Mouse (Mus musculus) right cerebral cortex, postnatal 25 days (tissue): ENCODE data around the gene Camta2.
A peak's percentile ranks its signal among the peaks of the same experiment; 100 is the strongest.

ENCODE experiments used
- DNase-seq: peaks from one replicate; pipeline ENCODE4 v3.0.0; 2022

Gene Camta2

DNA sequence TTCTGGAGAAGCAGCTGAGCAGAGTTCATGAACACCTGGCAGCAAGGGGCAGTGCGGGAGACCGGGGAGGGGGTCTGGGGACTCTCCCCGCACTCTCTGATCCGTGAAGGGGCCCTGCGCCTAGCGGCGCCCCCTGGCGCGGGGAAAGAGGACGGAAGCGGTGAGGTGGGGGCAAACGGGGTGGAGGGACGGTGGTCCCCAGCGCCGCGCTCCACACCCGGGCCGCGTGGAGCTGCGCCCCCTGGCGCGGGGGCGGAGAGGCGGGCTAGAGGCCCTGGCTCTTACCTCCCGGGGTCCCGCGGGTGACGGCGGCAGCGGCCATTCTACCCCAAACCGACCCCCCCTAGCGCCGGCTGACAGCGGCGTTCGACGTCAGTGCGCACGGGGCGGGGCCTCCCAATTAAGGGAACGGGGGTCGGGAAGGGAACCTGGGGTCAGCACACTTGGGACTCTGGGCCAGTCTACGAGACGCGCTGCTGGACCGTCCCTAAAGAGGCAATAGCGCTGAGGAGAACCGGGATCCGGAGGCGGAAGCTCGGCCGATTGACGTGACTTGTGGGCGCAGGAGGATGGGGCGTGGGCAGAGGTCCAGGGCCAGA lies at the start of gene Camta2:
TSS of gene Camta2 (minus strand) at position 505 of the 599 bp plus-strand sequence.
- peak; percentile 88 for DNase-seq

DNA sequence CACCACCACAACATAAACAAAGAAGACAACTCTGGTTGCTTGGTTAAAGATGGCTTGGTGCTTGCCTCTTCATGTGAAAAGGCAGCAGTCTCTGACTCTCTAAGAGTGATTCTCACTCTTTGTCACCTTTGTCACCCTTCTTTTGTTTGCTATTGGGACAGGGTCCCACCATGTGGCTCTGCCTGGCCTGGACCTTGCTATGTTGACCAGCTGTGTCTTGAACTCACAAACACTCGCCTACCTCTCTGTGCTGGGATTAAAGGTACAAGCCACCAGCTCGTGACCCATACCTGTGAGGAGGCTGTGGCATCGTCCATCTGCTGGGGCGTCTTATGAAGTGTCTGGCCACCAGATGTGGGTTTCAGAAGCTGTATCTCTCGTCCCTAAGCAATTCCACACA lies 45.4 kb upstream of the Camta2 start:
- no peak for DNase-seq

DNA sequence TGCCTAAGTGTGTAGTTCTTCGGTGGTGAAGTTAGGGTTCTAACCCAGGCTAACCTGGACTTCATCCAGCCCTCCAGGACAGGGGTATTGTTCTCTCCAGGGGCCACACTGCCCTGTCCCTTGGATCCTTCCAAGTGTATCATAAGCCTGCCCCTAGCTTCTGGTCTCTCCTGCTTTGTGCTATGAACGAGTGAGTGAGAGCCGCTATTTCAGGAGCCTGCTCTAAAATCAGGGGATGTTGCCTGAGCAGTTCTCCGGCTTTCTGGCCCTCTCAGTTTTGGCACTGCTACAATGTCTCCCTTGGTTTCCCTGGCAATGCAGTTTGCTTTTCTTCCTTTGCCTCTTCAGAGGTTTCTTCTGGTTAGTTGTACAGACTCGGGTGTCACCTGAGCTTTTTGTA lies 43.3 kb upstream of the Camta2 start:
- DNase-seq: peak; percentile 43

DNA sequence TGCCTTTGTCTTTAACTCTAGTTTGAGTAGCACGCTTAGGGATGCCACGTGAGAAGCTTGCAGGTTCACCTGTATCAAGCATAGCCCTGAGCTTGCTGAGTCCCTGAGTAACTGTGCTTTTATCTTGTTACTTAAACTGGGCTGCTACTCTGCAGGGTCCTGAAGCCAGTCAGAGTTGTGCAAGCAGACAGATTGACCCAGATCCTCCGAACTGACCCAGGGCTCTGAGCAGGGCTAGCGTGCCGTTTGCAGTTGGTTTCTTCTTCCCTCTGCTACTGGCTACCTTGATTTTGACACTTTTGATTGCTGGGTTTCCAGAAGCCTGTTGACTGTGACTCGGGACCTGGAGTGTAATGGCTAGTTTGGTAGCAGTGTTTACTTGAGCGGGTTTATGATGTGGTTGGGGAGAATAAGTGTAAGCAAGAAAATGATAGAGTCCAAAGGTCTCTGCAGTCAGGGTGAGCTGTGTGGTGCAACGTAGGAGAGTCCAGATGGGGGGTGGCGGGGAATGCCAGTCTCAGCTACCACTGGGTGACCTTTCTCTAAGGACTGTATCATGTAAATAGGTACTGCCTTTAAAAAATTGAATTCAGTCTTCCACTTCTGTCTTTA lies 42.6 kb upstream of the Camta2 start:
- DNase-seq: no peak

DNA sequence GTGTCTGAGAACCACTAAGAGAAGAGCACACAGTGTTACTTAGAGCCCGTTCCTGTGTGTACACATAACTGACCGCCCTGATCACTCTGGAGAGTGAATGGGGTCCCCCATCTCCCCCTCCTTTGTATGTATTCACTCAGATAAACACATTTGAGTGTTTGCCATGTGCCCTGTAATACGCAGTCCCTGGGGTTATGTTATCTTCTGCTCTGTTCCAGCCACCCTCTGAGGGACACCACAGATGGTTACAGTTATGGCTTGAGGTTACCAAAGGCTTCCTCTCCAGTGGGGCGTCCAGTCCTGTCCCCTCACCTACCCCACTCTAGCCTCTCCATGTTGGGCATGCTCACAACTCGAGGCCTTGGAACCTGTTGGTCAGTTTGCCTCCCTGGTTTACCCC lies 39.5 kb upstream of the Camta2 start:
- no peak for DNase-seq

DNA sequence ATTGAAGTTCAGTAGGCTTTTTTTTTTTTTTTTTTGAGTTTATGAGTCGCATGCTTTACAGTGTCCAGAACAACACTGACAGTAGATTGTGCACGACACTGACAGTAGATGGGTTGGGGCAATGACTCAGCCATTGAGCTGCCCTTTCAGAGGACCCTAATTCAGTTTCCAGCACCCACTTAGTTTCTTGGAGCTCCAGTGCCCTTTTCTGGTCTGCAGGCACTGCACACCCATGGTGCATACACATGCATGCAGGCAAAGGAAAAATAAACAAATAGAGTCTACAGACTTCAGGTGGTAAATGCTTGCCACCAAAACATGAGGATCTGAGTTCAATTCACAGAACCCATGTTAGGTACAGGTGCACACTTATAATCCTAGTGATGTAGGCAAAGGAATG lies 38.7 kb upstream of the Camta2 start:
- DNase-seq: no peak

DNA sequence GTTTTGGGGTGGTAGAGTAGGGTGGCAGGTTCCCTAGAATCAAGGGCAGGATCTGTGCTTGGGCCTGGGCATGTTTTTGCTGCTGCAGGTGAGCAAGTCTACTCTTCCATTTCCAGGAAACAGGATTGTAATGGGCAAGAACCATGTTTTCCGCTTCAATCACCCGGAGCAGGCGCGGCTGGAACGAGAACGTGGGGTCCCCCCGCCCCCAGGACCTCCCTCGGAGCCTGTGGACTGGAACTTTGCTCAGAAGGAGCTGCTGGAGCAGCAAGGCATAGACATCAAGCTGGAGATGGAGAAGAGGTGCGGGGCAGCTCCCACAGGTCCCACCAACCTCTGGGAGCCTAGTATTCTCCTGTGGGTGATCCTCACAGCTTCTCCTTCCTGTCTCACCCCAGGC lies 36.8 kb upstream of the Camta2 start:
- DNase-seq: no peak

DNA sequence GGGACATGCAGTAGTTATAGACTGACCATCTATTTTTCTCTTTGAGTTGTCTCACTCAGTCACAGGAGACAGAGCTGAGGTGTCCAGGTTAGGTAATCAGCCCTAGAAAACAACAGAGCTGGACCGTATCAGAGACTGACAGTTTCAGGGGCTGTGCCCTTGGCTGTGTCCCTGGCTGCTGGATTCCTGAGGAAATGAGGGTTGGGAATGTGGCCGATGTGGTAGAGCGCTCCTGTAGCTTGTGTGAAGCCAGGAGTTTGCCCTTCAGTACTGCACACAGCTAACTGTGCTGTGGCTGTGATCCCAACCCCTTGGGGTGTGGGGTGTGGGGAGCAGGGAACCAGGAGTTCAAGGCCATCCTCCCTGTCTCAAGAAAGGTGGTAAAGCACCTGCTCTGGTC lies 33.2 kb upstream of the Camta2 start:
- DNase-seq: no peak

DNA sequence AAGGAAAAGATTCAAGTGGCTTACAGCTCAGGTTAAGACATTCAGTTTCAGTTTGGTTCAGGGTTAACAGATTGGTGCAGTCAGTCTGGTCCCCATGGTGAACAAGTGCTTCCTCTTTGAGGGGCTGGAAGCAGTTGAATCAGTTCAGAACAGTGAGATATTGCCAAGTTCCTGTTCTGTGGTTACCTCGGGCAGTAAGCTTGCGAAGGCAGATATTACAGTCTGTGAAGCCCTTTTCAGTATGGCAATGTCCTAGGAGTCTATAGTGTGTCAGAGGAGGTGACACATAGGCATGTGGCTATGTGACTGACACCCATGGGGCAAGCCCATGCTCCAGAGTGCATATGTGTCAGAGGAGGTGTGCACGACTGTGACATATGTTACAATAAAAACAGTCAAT lies 32.7 kb upstream of the Camta2 start:
- DNase-seq: no peak

DNA sequence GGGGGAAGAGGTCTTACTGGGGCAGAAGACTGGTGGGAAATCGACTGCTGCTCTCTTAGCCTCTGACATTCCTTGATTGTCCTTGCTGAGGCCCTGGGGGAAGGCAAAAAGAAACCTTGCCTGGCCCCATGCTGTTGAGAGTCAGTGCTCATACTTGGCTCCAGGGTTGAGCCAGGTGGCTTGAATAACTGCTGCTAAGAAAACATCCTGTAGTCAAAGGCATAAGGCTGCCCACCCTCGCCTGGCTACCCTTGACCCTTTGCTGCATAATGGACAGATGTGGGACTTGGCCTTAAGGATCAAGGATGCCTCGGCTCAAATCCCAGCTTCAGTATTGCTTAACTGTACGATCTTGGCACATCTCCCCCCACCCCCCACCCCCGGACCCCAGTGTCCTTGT lies 30.6 kb upstream of the Camta2 start:
- no peak for DNase-seq

DNA sequence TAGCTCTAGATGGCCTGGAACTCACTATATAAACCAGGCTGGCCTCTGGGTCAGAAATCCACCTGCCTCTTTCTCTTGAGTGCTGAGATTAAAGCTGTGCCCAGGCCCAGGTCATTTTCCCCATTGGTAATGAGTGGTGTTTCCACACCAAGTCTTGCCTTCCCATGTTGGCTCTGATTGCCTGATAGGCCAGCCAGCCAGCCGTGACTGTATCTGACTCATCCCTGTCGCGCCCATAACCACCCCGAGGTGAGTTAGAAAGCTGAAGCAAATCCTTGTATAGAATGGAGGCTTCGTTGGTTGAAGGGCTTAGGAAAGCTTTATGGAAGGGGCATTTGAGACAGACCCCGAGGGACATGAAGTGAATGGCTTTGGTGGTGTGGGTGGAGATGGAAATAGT lies 27.9 kb upstream of the Camta2 start:
- no peak for DNase-seq

DNA sequence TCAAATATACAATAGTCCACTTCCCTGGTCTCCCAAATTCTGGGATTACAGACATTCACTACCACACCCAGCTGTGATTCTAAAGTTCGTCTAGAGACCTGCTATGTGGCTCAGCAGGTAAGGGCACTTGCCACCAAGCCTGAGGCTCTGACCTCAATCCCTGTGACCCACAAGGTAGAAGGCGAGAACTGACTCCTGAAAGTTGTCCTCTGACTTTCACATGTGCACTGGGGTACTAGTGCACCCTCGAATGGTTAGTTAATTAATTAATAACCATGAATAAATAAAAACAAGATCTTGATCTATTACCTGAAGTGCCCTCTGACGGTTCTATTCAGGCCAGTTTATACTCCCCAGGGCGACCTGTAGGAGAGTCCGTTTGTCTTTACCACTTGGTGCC lies 25.3 kb upstream of the Camta2 start:
- no peak for DNase-seq

DNA sequence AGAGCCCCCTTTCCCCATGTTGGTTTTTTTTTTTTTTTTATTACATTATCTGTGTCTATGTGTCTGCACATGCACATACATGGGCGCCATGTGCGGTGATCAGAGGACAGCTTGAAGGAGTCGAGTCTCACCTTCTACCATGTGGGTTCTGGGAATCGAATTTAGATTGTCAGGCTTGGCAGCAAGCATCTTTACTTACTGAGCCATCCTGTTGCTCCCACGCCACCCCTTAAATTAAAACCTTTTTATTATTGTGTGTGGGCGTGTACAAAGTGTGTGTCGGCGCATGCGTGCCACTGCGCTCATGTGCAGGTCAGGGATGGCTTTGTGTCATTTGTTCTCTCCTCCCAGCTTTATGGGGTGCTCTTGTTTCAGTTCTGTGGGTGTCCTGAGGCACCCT lies 23.1 kb upstream of the Camta2 start:
- DNase-seq: no peak

DNA sequence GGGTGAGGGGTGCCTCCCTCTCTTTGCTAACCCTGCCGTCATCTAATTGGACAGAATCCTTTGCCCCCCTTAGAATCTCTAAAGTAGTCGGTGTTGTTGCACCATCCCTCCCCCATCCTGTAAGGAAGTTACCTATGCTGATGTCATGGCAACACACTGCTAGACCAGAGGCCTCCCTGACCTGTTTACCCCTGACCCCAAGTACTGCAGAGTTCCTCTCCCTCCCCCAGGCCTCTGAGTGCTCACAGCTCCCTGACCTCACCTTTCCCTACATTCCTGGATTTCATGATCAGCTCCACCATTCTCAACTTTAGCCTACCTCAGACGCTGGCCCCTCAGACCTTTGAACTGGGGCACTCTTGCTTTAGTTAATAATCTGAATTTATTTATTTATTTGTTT lies 18.2 kb upstream of the Camta2 start:
- DNase-seq: no peak

DNA sequence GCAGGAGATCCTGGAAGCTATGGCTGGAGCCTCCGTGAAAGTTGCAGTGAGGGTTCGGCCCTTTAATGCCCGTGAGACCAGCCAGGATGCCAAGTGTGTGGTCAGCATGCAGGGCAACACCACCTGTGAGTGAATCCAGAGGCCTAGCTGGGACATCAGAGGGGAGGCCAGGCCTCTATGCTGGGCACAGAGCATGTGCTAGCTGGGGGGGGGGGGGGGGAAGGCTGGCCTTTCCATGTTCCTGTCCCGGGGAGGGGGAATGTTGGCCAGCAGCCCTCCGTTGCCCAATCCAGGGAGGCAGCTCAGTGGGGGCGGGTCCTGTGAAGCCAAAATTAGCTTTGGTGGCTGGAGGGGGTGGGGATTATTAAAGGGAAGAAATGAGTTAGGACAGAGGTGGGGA lies 14.9 kb upstream of the Camta2 start:
- no peak for DNase-seq

DNA sequence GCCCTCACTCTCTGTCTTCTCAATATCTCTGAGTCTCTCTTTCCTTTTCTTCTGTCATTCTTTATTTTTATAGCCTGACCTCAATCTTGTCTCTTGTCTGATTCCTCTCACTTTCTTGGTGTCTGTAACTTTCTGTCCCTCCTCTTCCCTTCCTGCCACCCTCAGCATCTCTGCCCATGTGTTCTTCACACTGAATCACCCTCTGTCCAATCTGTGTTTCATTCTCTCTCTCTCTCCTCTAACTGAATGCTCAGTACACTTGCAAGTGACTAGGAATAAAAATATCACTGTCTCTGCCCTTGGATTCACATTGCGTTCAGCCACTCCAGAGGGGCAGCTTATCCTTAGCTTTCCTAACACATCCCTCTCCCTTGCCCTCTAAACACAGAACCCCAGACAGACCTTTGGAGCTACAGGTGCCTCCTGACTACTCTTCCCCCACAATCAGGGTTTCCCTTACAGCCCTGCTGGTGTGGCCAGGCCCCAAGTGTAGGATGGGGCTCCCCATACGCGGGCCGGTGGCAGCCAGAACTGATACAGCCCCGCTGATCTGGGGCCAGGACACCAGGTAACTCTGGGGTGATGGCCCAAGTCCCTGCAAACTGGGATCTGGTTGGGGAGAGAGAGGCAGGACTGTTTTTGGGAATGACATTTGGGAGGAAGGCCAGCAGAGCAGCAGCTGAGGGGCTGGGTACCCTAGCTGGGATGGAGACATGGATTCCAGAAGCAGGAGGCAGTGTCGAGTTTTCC lies 14.3 kb upstream of the Camta2 start:
- no peak for DNase-seq

DNA sequence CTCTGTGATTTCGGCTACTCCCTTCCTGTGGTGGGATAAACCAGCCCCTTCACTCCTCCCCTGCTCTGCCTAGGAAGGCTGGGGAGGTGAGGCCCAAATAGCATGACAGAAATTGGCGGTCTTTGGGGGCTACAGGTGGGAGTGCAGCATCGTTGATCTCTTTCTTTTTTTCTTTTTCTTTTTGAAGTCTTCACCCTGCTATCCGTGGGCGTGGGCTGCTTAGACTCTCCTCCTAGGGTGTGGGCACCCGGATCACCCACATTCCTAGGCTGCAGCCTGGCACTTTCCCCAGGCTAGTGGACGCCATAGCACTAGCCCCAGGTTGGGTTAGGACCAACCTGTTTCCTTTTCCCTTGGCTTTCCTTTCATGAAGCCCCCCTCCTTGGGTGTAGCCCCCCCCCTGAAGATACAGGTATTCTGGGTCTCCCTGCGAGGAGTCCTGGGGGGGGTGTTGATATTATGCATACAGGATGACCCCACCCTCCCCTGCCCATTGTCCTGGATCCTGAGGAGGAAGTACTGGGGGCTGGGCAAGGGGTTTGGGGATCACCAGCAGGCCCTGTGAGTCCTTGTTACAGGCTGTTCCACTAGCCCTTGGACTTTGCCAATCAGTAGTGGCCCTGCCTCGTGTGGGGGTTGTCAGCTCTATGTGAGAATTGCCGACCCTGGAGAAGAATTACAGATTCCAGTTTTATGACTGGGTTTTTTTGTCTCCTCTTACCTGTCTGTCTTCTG lies 13.5 kb upstream of the Camta2 start:
- no peak for DNase-seq

DNA sequence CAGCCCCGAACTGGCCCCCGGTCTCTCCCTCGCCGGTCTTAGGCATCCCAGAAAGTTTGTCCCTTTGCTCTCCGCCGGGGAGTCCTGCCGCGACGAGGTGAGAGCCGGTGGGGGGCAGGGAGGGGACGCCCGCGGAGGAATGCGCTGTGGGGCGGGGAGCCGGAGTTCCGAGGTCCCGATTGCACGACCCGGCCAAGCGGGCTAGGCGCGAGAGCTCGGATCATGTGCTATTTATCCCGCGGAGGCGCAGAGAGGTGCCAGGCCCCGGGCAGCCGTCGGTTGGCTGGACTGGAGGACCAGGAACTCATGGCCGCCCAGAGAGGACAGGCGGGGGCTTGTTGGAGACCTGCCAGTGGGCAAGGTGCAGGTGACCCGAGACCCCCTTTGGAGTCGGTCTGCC lies 12.7 kb upstream of the Camta2 start:
- peak; percentile 55 for DNase-seq

DNA sequence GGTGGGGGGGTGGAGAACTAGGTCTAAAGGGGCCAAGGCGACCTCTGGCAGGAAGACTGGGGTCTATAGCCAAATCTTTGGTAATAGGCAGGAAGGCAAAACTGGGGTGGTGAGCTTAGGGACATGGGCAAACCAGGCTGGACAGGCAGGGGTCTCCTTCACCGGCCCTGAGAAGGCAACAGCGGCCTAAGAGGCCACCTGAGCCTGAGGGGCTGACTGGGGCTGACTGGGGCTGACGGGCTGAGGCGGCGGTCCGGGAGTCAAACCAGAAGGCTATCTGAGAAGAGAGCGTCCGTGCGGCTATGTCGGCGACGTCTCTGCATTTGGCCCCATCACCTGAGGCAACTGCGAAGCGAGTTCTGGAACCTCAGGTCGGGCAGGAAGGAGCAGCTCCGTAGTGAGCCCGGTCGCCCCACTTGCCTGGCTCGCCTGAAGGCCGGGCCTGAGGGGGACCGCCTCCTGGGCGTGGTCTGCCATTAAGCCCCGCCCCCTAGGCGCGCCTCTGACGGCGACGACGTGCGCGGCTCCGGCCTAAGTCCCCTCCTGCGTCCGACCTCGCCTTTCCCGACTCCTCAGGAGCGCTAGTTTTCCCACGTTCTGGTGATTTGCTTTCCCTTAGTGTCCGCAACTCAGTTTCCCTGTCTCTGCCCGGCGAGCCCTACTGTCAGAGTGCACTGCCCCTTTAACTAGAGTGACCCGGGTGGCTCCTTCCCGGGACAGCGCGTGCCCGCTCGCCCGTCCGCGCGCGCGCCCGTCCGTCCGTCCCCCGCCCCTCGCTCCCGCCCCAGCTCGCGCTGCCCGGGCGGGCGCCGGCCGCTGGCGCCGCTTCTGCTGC lies 12.0 kb upstream of the Camta2 start, which contains the start of the genes Inca1 and Kif1c:
TSS of gene Inca1 (minus strand) at position 434 of the 835 bp plus-strand sequence.
TSS of gene Kif1c (plus strand) at position 827 of the 835 bp plus-strand sequence.
- DNase-seq: peak; percentile 95

DNA sequence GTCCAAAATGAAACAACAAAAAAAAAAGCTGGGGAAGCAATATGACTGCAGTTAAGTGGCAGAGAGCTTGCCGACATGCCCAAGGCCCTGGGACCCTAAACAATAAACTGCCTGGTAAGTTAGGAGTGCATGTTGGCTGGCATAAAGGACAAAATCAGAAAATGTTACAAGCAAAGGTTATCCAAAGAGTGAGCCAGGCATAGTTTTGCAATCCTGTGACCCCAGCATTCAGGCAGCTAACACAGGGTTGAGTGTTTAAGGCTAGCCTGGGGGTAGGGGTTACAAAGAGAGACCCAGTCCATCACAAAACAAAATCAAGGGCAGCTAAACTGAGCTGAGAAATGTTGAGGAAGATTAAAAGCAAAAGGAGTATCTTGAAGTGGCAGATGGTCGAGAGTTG lies 11.1 kb upstream of the Camta2 start:
- DNase-seq: no peak

DNA sequence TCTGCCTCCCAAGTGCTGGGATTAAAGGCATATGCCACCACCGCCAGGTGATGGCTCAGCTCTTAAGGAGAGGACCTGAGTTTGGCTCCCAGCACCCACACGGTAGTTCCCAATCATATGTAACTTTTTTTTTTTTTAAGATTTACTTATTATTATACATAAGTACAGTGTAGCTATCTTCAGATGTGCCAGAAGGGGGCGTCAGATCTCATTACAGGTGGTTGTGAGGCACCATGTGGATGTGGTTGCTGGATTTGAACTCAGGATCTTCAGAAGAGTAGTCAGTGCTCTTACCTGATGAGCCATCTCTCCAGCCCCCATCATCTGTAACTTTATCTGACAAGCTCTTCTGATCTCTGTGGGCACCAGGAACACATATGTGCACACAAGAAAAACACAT lies 9.5 kb upstream of the Camta2 start:
- no peak for DNase-seq

DNA sequence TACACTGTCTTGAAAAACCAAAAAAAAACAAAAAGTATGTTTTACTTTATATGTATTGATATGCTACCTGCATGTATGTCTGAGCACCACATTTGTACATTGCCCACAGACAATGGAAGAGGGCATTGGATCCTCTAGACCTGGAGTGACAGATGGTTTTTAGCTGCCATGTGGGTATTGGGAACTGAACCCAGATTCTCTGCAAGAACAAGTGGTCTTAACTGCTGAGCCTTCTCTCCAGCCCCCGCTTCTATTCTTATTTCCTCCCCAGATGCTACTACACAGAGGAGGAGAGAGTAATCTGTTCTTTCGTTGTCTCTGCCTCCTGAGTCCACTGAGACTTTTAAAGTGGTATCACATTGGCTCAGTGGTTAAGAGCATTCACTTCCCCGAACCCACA lies 5.6 kb upstream of the Camta2 start:
- no peak for DNase-seq

DNA sequence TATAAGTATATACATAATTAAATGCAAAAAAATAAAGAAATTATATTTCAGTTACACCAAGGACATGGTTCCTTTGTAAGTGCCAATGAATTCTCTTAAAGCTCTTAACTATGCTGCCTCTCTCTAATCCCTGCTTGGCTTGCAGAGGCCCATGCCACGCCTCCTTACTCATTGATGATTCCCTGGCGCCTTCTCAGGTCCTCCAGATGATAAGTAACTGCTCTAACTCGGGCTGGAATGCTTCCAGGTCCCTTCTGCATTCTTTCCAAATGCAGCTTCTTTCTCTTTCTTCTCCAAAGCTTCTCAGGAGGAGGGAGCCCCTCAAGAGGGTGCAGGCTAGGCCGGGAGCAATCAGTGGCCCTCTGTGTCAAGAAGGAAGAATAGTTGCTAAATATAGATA lies 1.7 kb upstream of the Camta2 start:
- no peak for DNase-seq
